Mouse (Mus musculus): Measurements from ENCODE around the gene Trappc3.

Gene Trappc3

DNA sequence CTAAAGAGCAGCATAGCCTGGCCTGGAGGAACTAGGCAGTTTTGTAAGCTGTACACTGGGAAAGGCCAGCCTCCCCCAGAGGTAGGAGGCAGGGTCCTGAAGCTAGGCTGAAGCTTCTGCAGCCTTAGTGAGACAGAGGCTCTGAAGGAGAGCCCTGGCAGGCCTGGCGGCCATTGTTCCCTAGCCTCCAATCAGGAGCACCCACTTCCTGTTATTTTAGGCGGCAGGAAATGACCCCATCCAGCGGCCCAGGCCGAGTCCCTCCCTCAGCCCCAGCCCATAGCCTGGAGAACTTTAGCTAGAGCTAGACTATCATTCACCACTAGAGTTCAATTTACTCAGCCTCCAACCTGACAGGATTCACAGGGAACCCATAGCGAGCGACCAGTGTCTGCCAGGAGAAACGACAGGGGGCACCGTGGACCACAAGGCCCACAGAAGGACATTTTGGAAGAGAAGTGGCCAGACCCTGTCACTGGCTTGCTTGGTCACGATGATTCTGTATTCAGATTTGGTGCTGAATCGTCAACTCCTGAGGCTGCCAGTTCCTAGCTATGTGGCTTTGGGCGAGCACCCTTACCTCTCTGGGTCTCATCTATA, 10.4 kb upstream of the Trappc3 start:
- DNase-seq (ENCODE audit: low read depth) = no peak

DNA sequence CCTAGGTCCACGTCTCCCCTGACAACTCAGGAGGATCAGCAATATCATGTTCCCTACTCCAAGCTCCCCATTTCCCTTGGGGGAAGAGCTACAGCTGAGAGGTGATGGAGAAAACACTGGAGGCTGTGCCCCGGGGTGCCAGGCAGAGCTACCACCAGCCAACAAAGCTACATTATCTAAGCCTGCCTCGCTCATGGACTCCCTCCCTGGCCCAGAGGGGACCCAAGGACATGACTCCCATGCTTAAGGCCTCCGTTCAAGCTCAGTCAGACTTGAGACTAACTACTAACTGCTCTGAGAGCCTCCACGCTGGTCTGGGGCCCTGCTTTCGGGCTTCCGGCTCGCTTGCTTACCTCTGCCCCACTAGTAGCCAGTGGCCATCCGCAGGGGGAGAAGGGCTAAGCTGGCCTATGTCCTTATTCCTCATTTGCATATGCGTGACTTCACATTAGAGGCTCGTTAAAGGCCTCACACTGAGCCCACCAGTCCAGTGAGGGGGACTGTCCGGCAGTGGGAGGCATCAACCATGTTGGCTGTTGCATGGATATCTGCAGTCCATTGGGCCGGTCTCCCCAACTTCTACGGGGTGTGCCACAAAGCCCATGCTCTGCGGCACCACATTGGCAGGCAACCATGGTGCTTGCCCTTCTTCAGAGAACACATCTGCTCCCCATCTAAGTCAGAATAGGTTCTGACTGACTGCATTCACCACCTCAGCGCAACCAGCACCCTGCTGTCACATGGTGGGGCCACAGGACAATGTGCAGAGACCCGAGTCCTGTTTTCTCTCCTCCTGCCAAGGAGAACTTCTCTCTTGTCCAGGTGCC, 9.5 kb upstream of the Trappc3 start:
- no peak for DNase-seq (ENCODE audit: low read depth)

DNA sequence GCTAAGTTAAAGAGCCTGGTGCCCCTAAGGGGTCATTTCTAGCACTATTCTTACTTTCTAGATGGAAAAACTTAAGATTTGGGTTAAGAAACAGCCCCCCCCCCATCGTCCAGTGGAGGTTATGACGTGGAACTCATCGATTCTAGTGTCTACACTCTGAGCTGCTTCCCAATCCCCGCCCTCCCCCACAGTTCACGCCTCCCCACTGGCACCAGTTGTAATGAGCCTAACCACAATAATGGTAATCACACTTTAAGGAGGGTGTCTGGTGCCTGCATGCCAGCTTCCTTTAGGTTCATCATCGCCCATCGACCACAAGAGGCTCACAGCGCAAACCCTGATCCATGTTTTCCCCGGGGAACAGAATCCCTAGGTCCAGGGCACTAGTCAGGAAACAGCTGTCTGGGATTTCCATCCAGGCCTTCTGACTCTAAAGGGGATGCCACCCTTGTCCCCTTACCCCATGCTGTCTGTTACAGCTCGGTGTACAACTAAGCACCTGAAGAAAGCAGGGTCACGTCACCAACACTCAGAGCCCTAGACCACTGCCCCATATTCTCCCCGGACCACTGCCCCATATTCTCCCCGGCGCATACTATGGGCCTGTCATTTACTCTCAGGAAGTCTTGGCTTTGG, 8.4 kb upstream of the Trappc3 start:
- no peak for DNase-seq (ENCODE audit: low read depth)

DNA sequence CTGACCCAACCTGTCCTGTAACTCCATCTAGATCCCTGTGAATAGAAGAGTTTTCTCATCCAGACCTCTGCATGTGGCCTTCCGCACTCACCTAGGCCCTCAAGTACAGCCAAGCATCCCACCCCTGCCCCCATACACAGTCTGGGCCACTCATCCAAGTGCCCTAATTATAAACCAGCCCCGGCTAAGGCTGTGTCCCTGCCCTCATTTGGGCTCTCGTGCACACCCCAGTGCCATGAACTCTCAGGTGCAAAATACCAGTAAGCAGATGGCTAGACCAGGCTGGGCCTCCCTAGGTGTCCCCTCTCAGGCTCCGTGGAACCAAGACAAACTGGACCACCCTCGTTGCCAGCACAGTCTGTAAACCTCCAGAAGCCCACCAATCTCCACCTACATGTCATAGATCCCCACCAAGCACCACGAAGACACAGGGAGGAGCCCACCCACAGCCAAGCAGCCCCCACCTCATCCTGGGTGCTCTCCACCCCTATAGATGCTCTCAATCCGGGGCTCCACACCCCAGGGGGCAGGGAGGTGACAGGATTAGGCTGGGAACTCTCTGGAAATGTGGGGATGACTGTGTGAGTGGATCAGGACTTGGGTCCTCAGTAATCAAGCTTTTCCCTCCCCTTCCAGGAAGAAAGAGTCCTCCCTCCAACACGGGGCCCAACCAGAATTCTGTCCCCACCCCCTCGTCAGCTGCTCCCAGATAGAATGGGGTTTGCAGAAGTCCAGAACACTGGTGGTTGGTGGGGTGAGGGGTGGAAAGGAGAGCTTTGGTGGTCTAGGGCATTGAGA, 7.6 kb upstream of the Trappc3 start:
- DNase-seq (ENCODE audit: low read depth) = no peak

DNA sequence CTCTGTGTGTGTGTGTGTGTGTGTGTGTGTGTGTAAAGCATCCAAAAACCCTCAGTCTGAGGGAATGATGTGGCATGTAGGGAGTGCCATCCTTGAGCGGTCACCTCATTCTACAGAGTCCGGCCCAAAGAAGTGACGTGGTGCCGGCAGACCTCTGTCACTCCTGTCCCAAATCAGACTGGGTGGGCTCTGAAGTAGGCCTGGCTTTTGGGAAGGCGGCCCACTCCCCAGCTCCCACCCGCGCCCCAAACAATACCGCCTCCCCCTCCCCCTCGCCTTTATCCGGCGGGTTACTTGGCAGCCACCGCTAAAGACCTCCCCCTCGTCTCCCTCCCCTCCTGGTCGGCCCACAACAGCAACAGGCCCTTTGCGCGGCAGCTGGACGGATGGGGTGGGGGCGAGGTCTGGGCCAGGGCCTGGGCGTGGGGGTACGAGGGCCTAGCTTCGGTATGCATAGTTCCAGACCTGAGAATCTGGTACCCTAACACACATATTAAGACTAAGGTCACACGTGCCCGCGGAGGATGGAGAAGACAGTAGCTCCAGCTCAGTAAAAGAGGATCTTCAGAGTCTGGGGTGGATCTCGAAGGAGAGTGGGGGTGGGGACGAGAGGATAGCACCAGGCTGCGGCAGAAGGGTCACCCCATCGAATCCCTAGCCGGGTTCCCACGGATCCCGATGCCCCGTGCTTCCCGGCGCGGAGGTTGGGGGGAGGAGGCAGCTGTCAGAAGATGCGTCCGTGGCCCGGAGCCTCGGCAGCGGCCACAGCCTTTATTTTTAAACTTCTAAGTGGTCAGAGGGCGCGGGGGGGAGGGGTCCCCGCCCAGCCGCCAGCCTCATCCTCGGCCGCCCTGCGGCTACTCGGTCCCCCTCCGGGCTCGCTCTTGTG, 6.8 kb upstream of the Trappc3 start:
- no peak for DNase-seq (ENCODE audit: low read depth)

DNA sequence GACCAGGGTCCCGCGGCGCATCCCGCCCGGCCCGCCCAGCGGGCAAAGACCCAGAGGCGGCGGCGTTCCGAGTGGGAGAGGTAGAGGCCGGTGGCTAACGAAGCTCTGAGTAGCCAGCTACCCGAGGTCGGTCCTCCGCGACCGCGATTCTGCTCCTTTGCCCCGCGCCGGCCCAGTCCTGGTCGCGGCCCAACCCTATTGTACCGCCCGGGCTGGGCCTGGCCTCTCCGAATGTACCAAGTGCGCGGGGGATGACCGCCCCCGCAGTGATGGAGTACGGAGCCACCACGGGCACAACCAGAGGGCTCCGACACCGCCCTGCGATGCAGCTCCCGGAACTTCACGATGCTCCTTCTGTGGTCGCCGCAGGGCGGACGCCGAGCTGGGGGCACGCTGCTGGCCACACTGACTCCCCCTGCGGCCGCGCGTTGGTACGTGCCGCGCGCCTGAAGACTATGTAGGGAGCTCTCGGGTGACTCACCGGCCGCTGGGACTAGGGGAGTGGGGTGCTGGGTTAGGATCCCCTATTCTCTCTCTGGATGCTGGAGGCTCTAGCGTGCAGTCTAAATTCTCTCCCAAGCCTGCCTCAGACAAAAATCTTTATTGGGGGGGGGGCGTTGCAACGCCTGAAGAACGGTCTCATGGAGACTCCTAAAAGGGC, 5.9 kb upstream of the Trappc3 start, which contains the start of gene Map7d1:
TSS of gene Map7d1 (minus strand) at position 213 of the 661 bp plus-strand sequence.
- DNase-seq (ENCODE audit: low read depth) = peak; percentile 85

DNA sequence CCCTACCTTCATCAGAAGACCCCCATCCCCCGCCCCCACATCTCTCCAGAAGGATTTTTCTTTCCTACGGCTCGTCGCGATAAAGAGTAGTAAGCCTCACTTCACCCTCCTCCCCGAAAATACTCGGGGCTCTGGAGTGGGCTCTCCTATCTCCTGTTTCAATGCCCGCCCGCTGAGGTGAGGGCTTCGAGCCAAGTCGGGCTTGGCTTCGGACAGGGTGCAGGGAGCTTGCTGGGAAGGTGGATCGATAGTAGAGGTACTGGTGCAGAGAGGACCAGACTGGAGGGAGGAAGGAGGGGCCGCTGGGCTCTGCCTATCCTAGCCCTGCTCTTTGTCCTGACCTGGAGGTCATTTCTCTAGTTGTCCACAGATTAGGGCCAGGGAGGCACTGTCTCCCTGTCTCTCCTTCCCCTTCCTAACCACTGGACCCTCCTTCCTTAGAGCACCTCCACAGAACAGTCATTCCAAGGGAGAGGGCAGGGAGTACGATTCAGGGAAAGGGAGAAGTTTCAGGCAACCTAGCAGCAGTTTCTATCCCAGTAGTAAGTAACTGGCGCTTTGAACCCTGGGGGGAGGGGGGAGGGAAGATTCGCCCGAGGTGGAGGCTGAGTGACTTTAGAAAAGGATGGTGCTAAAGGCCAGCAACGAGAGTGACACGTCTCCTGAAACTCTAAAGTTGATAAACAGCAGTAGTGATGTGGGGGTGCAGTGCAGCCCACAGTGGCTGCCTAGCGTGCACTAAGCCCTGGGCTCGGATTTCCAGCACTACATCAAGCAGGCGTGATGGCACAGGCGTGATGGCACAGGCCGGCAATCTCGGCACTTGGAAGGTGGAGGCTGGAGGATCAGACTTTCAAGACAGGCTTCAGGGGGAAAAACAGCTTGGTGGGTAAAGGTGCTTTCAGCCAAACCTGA, 4.9 kb upstream of the Trappc3 start:
- DNase-seq (ENCODE audit: low read depth) = no peak

DNA sequence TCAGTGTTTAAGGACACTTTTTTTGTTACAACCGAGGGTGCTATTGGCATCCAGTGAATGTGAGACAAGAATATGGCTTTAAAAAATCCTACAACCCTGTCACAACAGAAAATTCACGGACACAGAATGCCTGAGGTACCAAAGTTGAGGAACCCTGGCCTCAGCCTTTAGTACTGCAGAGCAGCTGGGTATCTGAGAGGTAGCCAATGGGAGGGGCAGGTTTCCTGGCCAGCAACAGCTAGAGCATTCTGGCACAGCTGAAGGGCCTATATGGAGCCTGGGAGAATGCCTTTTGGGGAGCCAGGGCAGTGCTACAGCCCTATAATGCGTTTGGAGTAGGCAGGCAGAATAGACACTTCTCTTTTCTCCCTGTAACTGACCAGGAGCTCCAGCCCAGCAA, 3.1 kb upstream of the Trappc3 start:
- no peak for DNase-seq (ENCODE audit: low read depth)

DNA sequence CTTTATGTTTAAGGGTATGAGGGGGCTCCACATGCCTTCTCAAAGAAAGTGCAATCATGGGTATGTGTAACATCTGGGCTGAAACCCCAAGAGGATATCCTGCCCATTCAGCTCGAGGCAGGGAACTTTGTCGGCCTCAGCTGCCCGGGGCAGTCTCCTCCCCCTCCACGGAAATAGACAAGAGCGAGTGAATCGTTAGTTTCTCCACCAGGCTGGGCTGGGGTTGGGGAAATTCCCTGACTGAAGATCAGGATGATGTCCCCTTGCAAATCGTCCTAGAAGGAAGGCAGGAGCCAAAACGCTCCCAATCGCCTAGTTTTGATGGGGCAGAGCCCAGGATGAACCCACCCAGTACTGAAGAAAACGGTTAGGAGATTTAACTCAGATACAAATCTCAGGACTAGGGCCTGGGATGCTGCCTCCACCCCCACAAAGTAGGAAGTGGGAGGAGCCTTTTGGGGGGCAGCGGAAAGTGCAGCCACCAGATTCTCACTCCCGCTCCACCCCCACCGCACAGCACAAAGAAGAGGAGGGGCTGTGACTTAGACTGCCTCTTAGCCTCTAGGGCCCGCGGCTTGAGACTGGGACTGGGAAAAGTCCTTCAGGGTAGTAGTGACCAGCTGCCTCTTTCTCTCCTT, 2.5 kb upstream of the Trappc3 start:
- DNase-seq (ENCODE audit: low read depth) = peak; percentile 78

DNA sequence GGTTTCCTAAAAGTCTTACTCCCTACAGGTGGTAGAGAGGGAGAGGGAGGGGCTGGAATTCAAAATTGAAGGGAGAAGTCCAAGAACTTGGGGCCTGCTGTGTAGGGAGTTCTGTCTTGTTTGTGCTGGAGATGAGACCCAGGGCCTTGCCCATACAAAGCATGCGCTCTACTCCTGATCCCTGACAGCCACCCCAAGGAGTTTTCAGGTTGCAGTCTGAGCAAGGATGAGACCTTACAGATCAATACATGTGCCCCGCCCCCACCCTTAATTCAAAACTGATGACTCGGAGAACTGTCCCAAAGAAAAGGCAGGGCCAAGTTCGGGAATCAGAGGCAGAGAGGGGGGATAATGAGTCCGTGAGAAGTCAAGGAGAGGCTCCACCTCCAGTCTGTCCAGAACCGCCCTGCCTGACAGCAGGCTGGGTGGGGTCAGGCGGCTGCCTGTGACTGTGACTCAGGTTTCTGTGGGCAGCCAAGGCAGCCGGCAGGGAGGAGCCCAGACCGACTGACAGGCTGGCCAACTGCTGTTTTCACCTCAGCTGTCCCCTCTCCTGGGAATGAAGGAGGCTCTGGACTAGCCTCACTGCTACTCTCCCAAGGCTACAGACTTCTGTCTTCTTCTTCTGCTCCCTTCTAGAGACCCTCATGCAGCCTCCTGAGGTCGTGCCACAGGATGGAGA, 1.5 kb upstream of the Trappc3 start:
- DNase-seq (ENCODE audit: low read depth) = peak; percentile 65

DNA sequence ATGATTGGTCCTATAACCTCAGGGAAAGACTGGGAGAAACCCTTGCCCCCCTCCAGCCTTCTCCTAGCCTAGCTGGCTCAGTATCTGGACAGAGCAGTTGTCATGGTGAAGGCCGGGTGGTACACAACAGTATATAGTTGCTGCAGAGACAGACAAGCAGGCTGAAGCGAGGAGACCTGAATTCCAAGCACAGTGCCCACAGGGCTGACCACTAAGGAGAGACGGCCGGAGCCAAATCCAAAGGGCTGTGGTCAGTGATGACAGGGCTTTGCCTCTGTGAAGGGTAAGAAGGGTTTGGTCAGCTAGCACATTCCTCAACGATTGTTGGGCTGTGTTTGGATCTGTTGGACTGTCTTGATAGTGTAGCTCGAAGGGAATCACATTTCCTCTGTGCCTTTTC, 859 bp upstream of the Trappc3 start:
- DNase-seq (ENCODE audit: low read depth) = no peak

DNA sequence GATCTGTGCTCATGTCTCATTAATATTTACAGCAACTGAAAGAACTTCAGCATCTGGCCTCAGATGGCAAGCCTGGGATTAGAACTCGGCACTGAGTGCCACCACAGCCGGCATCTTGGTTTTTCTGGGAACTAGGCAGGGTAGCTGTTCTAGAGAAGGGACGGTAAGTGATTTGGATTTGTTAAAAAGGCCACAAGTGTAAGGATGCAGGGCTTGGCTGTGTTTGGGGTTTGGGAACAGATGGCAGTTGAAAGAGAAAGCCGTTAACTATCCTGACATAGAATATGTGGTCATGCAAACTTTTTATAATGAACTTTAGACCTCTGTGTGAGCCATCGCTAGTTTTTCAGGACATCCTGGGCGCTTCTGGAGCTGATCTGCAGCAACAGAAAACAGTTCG, 450 bp upstream of the Trappc3 start:
- no peak for DNase-seq (ENCODE audit: low read depth)

DNA sequence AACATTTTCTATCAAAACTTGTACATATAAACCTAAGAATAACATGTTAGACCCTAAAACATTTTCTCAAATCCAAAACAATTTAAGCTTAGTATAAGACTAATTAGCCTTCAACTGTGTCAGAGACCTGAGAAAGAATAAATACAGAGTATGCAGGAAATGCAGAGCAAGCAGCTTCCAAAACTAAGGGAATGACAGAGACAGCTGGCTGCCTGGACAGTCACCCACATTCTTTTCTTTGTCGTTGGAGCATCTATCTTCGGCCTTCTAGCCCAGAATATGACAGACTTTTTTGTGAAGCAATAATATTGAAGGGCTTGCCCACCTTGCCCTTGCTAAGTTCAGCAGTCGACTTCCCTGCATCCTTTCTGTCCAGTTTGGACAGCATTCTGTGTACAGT, 7.2 kb downstream of the Trappc3 start:
- no peak for DNase-seq (ENCODE audit: low read depth)

DNA sequence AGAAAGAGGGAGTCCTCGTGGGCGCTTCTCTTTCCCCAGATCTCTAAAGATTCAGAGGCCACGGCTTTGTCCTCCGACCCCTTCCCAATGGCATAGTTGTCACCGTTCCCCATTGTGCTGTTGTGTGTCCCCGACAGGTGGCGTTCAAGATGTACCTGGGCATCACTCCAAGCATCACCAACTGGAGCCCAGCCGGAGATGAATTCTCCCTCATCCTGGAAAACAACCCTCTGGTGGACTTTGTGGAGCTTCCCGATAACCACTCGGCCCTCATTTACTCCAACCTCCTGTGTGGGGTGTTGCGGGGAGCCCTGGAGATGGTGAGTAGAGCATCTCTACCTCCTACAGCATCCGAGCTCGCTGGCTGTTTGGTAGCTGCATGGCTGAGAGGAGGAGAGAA, 11.6 kb downstream of the Trappc3 start:
- DNase-seq (ENCODE audit: low read depth) = no peak

DNA sequence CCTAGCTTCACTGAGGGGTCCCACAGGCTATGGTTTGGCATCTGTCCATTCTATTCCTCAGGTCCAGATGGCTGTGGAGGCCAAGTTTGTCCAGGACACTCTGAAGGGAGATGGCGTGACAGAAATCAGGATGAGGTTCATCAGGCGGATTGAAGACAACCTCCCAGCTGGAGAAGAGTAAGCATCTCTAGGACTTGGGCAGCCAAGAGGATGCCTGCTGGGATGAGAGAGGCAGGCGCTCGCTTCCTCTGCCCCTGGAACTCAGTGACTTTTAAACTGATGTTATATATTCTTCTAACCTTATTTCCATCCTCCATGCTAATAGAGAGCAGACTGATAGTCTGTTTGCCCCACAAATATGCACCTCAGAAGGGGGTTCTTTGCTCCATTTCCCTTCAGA, 13.0 kb downstream of the Trappc3 start:
- no peak for DNase-seq (ENCODE audit: low read depth)

DNA sequence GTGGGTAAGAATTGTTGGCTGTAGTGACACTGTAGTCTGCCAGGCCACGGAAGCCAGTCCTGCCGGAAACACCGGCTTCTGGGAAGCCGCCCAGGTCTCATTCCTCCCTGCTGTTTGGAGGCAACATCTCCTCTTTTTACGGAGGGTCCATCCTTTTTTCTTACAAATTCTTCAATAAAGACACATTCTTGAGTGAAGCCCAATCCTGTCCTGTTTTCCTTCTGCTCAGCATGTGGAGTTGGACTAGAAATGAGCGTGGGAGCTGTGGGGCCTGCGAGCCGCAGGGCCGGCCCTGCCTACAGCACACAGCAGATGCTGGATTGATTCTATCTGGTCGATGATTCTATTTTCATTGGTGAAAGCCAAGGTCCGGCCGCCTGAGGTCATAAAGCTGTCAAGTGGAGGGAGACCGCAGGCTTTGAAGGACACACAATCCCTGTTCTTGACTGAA, 13.6 kb downstream of the Trappc3 start:
- DNase-seq (ENCODE audit: low read depth) = no peak

DNA sequence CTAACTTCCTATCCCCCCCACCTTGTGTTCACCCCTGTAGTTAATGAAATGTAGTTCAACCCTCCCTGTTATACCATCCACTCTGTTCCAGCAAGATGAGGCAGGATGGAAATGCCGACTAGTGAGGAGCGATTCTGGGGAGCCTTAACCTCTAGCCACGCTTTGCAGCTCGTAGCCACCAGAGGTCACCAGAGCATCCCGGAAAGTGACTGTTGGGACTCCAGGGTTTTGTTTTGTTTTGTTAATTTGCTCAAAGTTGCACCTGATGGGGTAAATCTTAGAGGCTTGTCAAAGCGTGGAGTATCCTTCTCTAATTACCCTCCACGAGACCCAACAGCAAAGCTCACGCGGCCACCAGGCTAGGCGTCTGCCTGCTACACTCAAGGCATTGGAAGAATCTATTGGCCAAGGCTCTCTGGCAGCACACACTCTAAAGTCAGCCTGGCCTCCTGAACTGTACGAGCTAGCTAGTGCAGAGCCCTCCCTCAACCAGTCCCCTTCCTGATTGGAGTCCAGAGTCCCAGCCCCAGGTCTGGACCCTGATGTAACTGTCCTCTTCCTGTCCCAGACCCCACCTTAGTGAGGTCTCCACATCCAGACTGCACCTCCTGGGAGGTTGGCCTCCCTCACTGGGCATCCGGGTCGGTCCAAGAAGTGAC, 15.9 kb downstream of the Trappc3 start:
- DNase-seq (ENCODE audit: low read depth) = no peak

DNA sequence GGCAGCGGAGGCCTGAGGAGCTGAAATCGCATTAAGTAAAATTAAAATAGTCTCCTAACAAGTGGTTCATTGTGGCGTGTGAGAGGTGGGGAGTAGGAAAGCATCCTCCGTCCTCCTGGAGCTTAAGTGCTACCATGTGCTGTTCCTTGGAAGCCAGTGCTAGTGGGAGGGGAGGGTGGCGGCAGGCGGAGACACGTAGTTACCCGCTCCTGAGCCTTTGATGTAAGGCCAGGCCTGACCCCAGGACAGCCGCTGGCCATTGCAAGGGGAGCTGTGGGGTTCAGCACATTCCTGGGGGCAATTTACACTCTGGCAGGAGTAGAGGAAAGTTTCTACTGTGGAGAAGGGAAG, 16.4 kb downstream of the Trappc3 start:
- DNase-seq (ENCODE audit: low read depth) = no peak

All from c-Kit-positive CD71-negative TER-119-negative erythroid progenitor cells, embryonic 14.5 days (primary cell).